Mouse (Mus musculus) embryonic facial prominence, embryonic 14.5 days (tissue): ENCODE data around the gene Lmbr1l. TPM values are rescaled to one million over a fixed set of nuclear protein-coding genes. Genes with fewer than 3 reads are reported as not detected.
A peak's percentile ranks its signal among the peaks of the same experiment; 100 is the strongest.

Source experiments
- ATAC-seq: fragments of 200-750 bp; cut with Nextera tagmentation; 2 replicates; pipeline ENCODE4 v1.8.0; 2017; ENCODE audit warnings: low read depth, moderate number of reproducible peaks, moderate TSS enrichment
- DNase-seq: peaks from one replicate; pipeline ENCODE4 v3.0.0-alpha.2; 2015; ENCODE audit warnings: low spot score
- H3K27ac ChIP-seq: fragments of 300-500 bp; sonication (generic); replicated peaks from 2 replicates; pipeline ENCODE4 v1.5.1; 2014; ENCODE audit warnings: low read depth, mild to moderate bottlenecking, low read length, moderate library complexity
- H3K27me3 ChIP-seq: fragments of 300-500 bp; sonication (generic); replicated peaks from 2 replicates; pipeline ENCODE4 v1.6.1; 2014; ENCODE audit warnings: low read length; ENCODE audit not compliant: control insufficient read depth, insufficient read depth
- H3K36me3 ChIP-seq: fragments of 300-500 bp; sonication (generic); 2 replicates; pipeline ENCODE4 v1.6.1; 2014; ENCODE audit warnings: low read length, mixed read lengths; ENCODE audit not compliant: control insufficient read depth, insufficient read depth
- H3K4me1 ChIP-seq: fragments of 300-500 bp; sonication (generic); 2 replicates; pipeline ENCODE4 v1.6.1; 2014; ENCODE audit warnings: antibody characterized with exemption, low read length; ENCODE audit not compliant: control insufficient read depth, insufficient read depth
- H3K4me2 ChIP-seq: fragments of 300-500 bp; sonication (generic); 2 replicates; pipeline ENCODE4 v1.6.1; 2014; ENCODE audit warnings: low read depth, mild to moderate bottlenecking, low read length, moderate library complexity, mixed read lengths
- H3K4me3 ChIP-seq: fragments of 300-500 bp; sonication (generic); 2 replicates; pipeline ENCODE4 v1.5.1; 2014; ENCODE audit warnings: low read depth, mild to moderate bottlenecking, low read length
- H3K9ac ChIP-seq: fragments of 300-500 bp; sonication (generic); 2 replicates; pipeline ENCODE4 v1.6.1; 2014; ENCODE audit warnings: low read depth, mild to moderate bottlenecking, low read length, moderate library complexity, mixed read lengths
- H3K9me3 ChIP-seq: fragments of 300-500 bp; sonication (generic); 2 replicates; pipeline ENCODE4 v1.6.1; 2016; ENCODE audit warnings: low read length; ENCODE audit not compliant: control insufficient read depth
- WGBS: fragments of 180-500 bp; shearing (Covaris S2); extraction: QIAGEN DNeasy Blood & Tissue Kit; methylation state at CpG from one replicate; pipeline ENCODE4 v1.1.7; 2014; 5-methylcytosine and 5-hydroxymethylcytosine counted together
- polyA plus RNA-seq: library from polyadenylated mRNA; unstranded; fragments of >200 nt; fragmentation: Nextera tagmentation; extraction: Ambion mirVana; gene quantifications from 2 replicates; pipeline ENCODE4 v1.2.1, GENCODE M21; 2014

Gene Lmbr1l
- polyA plus RNA-seq, 1 experiment from 2014 or later, result 3.9 TPM

DNA sequence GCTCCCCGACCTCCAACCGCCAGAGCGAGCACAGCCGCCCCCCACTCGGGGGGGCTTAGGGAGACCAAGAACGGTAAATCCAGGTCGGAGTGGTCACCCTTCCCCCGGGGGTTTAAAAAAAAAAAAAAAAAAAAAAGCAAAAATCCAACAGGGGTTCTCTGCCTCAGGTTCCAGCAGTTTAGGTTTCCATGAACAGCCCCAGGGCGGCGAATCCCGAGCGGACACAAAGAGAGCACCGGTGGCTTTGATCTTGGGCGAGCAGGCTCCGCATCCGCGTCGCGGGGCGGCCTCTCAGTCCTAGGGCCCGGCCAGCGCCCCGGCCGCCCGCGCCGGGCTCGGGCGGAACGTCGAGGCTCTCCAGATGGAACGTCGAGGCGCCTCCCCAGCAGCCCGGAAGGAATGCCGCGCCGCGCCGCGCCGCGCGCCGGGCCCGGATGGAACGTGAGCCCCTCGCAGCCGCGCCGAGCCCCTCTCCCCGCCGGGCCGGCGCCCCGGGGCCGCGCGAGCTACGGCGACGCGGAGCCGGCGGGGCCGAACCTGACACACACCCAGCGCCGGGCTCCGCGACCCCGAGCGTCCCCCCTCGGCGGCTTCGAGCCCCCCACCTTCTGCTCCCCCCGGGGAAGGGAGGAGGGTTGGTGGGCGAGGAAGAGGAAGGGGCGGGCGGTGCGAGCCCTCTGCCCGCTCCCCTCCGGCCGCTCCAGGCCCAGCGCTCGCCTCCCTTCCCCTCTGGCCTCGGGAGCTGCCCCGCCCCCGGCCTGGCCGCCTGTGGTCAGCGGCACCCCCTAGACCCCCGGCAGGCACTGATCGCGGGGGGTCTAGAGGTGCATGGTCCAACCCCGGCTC lies 46.7 kb downstream of the Lmbr1l start, which contains the start of gene Kmt2d:
Gene Kmt2d (minus strand): TSS at position 135 of the 846 bp plus-strand sequence.
- H3K36me3 ChIP-seq, result peaks cover 4% of the 10 kb centered on the region
- H3K9me3 ChIP-seq, result no peaks in the 10 kb centered on the region
- DNase-seq, result peak; percentile 71
- no peaks in the 10 kb centered on the region for H3K27me3 ChIP-seq
- WGBS, result 0% methylated on average over 13 of the region's 94 CpGs
- peak; percentile 53 for ATAC-seq
- H3K4me2 ChIP-seq, result peak within 1 kb of the TSS; percentile 98
- peak within 1 kb of the TSS; percentile 96 for H3K9ac ChIP-seq
- peak within 1 kb of the TSS; percentile 99 for H3K27ac ChIP-seq
- peak within 1 kb of the TSS; percentile 96 for H3K4me3 ChIP-seq
- peaks cover 21% of the 10 kb centered on the region for H3K4me1 ChIP-seq

DNA sequence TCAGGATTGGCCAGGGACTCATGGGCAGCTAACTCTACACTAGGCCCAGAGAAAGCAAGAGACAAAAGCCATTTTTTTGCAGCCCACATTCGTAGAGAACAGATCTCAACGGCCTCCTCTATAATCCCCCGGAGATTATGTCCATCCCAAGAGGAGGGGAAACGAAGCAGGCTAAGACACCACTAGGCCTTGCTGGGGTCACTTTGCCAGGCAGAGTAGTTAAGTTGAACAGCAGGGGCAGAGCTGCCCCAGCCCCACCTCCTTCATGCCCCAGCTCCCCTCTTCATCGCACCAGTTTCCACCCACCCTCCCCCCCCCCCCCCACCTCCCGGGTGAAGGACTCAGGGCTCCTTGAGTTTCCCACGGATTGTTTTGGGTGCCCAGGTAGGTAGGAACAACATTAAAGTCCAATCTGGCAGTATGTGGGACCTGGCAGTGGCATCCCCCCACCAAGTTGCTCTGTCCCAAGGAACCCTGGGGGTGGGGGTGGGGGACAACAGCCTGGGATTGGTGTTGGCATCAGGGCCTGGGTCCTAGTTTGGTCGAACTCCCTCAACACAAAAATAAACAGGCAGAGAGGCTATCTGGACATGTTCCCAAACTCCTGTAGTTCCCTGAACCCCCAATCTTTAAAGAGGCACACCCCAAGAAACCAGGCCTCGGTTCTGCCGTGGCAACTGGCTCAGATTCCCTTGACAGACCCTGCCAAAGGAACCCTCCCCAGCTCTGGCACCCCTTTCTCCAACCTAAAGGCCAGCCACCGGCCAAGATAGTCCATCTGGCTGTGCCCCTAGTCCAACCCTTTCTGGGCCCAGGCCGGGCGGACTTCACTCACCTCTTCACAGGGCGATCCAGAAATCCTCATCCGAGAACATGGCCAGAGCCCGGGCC lies 47.6 kb downstream of the Lmbr1l start:
- Histone ChIP-seq H3K9ac (peak overlapping the region; percentile 96), H3K9me3 (no peaks in the 10 kb centered on the region), H3K27me3 (no peaks in the 10 kb centered on the region), H3K36me3 (peaks cover 13% of the 10 kb centered on the region), H3K4me3 (peak overlapping the region; percentile 96), H3K4me2 (peak overlapping the region; percentile 98), H3K27ac (peak overlapping the region; percentile 99), H3K4me1 (peaks cover 21% of the 10 kb centered on the region)
- DNase-seq, result no peak
- WGBS, result under 1% methylated on average over 13 of the region's 16 CpGs
- no peak for ATAC-seq

DNA sequence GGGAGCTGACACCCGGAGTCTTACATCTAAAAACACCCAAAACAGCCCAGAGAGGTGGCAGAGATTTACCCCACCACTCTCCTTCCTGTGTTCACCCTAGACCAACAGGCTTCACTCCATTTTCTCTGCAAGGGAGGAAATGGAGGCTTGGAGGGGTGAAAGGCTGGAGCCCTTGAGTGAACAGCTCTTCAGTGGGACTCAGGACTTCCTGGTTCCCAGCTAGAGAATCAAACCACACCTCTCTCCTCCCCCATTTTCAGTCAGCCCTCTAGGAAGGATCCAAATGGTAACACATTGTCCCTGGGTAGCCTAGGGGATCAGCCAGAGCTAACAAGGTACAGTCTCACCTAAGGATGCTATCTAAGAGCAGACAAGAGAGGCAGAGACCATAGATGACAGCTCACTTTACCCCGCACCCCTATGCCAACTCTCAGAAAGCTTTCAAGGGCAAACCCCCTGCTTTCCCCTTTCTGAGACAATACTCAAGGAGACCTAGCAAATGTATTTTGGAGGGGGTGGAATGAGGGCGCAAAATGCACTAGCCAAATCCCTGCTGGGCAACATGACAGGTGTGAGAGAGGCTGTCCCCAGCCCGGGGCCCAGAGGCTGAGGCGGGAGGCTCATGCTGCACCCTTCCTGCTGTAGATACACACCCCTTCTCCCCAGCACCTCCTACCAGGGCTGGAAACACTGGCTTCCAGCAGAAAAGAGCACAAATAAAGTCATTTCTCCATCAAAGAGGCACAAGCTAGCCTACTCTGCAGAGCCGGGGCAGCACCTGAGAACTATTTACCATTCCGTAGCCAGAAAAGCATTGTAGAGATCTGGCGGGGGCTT lies 48.5 kb downstream of the Lmbr1l start:
- no peaks in the 10 kb centered on the region for H3K27me3 ChIP-seq
- 9% methylated on average over 8 of the region's 8 CpGs for WGBS
- no peaks in the 10 kb centered on the region for H3K9me3 ChIP-seq
- H3K27ac ChIP-seq, result no peak overlapping the region
- H3K4me2 ChIP-seq, result peak overlapping the region; percentile 98
- DNase-seq (no peak), ATAC-seq (no peak)
- peaks cover 21% of the 10 kb centered on the region for H3K4me1 ChIP-seq
- H3K4me3 ChIP-seq, result peak overlapping the region; percentile 96
- H3K9ac ChIP-seq, result peak overlapping the region; percentile 96
- H3K36me3 ChIP-seq, result peaks cover 22% of the 10 kb centered on the region

DNA sequence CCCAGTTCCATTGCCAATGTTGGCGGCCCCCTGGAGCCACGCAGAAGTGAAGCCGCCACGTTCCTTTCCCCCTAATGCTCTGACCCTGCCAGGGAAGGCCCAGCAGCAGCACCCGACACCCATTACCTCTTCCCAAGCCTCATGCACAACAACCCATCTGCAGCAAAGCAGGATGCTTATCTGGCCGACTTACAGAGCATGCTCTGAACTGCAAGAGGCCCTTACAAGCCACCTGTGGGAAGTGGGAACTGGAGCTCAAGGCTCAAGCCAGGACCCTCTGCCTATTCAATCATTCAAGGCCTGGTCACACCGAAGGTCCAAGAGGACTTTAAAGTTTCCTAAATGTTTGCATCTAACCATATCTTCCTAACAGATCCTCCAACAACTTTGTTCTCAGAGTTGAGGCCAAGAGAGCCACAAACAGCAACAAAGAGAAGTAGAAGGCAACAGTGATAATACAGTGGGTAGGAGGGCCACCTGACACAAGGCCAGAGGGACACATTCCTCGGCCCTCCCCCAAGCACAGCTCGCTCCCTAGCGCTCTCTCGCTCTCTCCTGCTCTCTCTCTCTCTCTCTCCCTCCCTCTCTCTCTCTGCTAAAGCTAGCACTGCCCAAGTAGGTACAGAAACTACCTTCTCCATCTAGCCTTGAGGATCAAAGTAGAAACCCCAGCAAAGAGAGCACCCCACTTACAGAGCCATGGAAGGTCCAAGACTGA lies 49.5 kb downstream of the Lmbr1l start:
- DNase-seq (no peak), ATAC-seq (no peak)
- Histone ChIP-seq H3K36me3 (peaks cover 32% of the 10 kb centered on the region), H3K4me3 (peak overlapping the region; percentile 96), H3K27ac (peak overlapping the region; percentile 24; the same call in 1 of the 2 replicates), H3K27me3 (no peaks in the 10 kb centered on the region), H3K4me2 (peak overlapping the region; percentile 98), H3K9me3 (no peaks in the 10 kb centered on the region), H3K9ac (peak overlapping the region; percentile 96), H3K4me1 (peaks cover 21% of the 10 kb centered on the region)
- 34% methylated on average over 11 of the region's 11 CpGs for WGBS

DNA sequence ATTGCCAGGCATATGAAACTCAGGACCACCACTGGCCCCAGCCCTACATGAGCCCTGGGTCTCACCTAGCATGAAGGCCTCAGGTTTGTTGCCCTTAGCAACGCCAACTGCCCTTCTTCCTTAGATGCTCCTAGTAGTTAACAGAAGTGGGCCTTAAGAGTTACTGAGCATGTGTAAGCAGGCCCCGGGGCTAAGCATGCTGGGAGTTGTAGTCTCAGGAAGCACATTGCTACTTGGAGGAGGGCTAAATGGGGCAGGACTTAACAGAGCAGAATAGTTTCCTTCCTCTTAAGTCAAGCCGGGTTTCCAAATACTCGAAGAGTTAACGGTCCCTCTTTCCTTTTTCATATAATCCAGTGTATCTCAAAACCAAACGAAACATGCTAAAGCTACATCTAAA lies 50.7 kb downstream of the Lmbr1l start:
- Histone ChIP-seq H3K27me3 (no peaks in the 10 kb centered on the region), H3K36me3 (peaks cover 44% of the 10 kb centered on the region), H3K9me3 (no peaks in the 10 kb centered on the region), H3K27ac (no peak overlapping the region), H3K9ac (0 out of 2 replicates have a peak overlapping the region, but pooled peaks have one; percentile 9), H3K4me1 (peaks cover 21% of the 10 kb centered on the region), H3K4me3 (peak overlapping the region; percentile 96; the same call in 1 of the 2 replicates), H3K4me2 (peak overlapping the region; percentile 98)
- ATAC-seq (no peak), DNase-seq (peak; percentile 78)
- WGBS, result 53% methylated on average over 6 of the region's 6 CpGs

DNA sequence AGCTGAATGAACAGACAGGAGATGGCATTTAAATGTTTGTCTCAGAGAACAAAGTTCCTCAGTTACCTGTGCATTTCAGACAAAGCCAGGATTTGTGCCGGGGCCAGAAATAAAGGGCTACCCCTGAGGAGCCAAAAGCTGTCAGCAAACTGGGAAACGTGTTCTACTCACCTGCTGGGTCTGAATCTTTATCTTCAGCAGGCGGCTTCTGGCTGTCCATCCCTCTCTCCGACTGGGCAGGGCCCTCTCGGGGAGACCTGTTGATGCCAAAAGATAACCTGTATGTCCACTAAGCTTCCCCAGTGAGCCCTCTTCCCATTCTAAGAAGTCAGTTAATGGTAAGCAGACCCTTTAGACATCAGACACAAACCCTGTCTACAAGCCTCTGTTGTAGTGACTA lies 51.5 kb downstream of the Lmbr1l start:
- H3K36me3 ChIP-seq, result peaks cover 52% of the 10 kb centered on the region
- H3K4me3 ChIP-seq, result no peak overlapping the region
- H3K27ac ChIP-seq, result no peak overlapping the region
- DNase-seq (no peak), ATAC-seq (no peak)
- H3K4me2 ChIP-seq, result no peak overlapping the region
- no peaks in the 10 kb centered on the region for H3K27me3 ChIP-seq
- WGBS, result 85% methylated on average over 5 of the region's 5 CpGs
- H3K9me3 ChIP-seq, result no peaks in the 10 kb centered on the region
- H3K9ac ChIP-seq, result no peak overlapping the region
- H3K4me1 ChIP-seq, result peaks cover 21% of the 10 kb centered on the region

DNA sequence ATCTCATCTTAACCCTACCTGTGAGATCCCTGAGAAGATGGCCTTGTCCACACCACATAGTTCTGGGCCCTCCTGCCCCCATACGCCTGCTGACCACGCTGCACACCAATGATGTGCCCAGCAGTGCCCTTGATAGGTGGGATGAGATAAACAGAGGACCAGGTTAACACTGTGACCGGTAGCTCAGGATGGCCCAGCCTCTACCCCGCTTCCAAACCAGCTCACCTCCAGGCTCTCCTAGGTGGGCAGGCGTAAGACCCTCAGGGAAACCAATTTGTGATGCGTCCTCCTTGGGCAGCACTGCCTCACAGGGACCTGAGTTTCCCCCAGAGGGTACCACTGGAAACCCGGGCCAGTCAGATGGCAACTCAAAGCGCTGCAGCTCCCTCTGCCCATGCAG lies 52.3 kb downstream of the Lmbr1l start:
- H3K27me3 ChIP-seq, result no peaks in the 10 kb centered on the region
- WGBS, result 100% methylated on average over 8 of the region's 8 CpGs
- H3K4me1 ChIP-seq, result peaks cover 21% of the 10 kb centered on the region
- no peak overlapping the region for H3K27ac ChIP-seq
- no peak overlapping the region for H3K4me3 ChIP-seq
- H3K4me2 ChIP-seq, result no peak overlapping the region
- no peaks in the 10 kb centered on the region for H3K9me3 ChIP-seq
- DNase-seq, result no peak
- no peak overlapping the region for H3K9ac ChIP-seq
- H3K36me3 ChIP-seq, result peaks cover 60% of the 10 kb centered on the region
- ATAC-seq, result no peak
